Mouse (Mus musculus): ENCODE results near the gene Olfr1453. TPM values are rescaled to one million over a fixed set of nuclear protein-coding genes. Genes with fewer than 3 reads are reported as not detected.
"Not testable (repeated sequence)": the region's sequence is repeated elsewhere in the genome, so short reads cannot be mapped to it uniquely, and the experiment has no call there.

Olfr1453 gene
- not detected for total RNA-seq (2021)
- long read RNA-seq, experiment 1: 0 reads
- long read RNA-seq, experiment 2: 0 reads

GRCm38 (mm10) chr19:13028227-13028626 is at the start of gene Olfr1453:
Olfr1453 (minus strand) TSS chr19:13028327.
- DNase-seq: no peak
- intact Hi-C loops (cut with DNase I): no loop called here

DNA sequence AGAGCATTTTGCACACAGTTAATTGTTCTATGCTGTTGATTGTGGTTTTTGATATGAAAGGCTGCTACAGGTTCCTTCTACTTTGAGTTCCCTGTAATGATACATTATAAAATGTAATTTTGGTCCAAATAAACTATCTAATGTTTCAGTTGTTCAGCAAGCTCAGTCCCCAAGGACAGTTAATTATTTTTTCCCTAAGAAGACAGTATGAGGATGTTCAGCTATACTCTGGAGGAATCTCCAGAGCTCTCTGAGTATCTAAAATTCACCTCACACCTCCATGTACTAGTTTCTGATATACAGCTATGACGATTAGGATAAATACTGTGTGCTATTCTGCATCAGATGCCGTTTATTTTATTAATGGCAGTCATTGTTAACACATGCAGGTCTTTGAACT is 32.2 kb upstream of the Olfr1453 start, which contains the start of gene Olfr1454:
Gene Olfr1454 (plus strand): TSS at position 301 of the 400 bp plus-strand sequence.
- intact Hi-C loops (cut with DNase I): no loop called here
- DNase-seq: no peak

GRCm38 (mm10) chr19:12994714-12995113 is 33.4 kb downstream of the Olfr1453 start, which contains the start of gene Olfr1451:
Olfr1451 (plus strand) TSS chr19:12995014.
- no peak for DNase-seq
- intact Hi-C loops (cut with DNase I): no loop called here

GRCm38 (mm10) chr19:12992316-12992715 is 35.8 kb downstream of the Olfr1453 start:
- intact Hi-C loops (cut with DNase I); DNase-seq: not testable (repeated sequence)

Other genes with a start within 250 kb of the Olfr1453 start
- gene Zfp91, start 232.2 kb downstream of the Olfr1453 start, total RNA-seq (2021): 100 to 1,000 TPM; 112 to 114 TPM
- gene Lpxn, start 232.1 kb downstream of the Olfr1453 start, total RNA-seq (2021): under 1 TPM; 0.25 to 0.31 TPM
- not detected for gene Gm5244, start 181.6 kb downstream of the Olfr1453 start, total RNA-seq (2021)
- not detected for gene Olfr1444, start 171.0 kb downstream of the Olfr1453 start, total RNA-seq (2021)
- not detected for gene Olfr1445, start 144.5 kb downstream of the Olfr1453 start, total RNA-seq (2021)
- gene Olfr1446, start 134.8 kb downstream of the Olfr1453 start, total RNA-seq (2021): not detected
- not detected for gene Olfr1447, start 124.6 kb downstream of the Olfr1453 start, total RNA-seq (2021)
- not detected for gene Olfr1448, start 103.9 kb downstream of the Olfr1453 start, total RNA-seq (2021)
- gene Olfr1449, start 97.5 kb downstream of the Olfr1453 start, total RNA-seq (2021): not detected
- not detected for gene Olfr1450, start 78.1 kb downstream of the Olfr1453 start, total RNA-seq (2021)
- not detected for gene Olfr1451, start 33.3 kb downstream of the Olfr1453 start, total RNA-seq (2021)
- gene Olfr1454, start 32.3 kb upstream of the Olfr1453 start, total RNA-seq (2021): not detected
- gene Olfr1457, start 69.6 kb upstream of the Olfr1453 start, total RNA-seq (2021): not detected
- not detected for gene Olfr1458, start 78.4 kb upstream of the Olfr1453 start, total RNA-seq (2021)
- gene Olfr1459, start 121.2 kb upstream of the Olfr1453 start, total RNA-seq (2021): not detected
- gene Olfr1461, start 134.7 kb upstream of the Olfr1453 start, total RNA-seq (2021): not detected
- gene Olfr1462, start 157.4 kb upstream of the Olfr1453 start, total RNA-seq (2021): not detected
- not detected for gene Olfr1463, start 203.0 kb upstream of the Olfr1453 start, total RNA-seq (2021)

Measured in gastrocnemius, postnatal 36 days (tissue).